Mouse (Mus musculus) heart, postnatal 4 days (tissue): ENCODE results near the gene Olfr54. TPM values are rescaled to one million over a fixed set of nuclear protein-coding genes. Genes with fewer than 3 reads are reported as not detected.

Experiments used
- total RNA-seq, 2 experiments: library from RNA; stranded (reverse); gene quantifications; 2 replicates each; pipeline ENCODE4 v1.2.3; 2021

The Olfr54 gene
- total RNA-seq, 2 experiments from 2014 or later, result not detected

Other genes with a start within 250 kb of the Olfr54 start
- 10 to 100 TPM in 1 of 2 experiments, 1 to 10 TPM in 1; 9.8 to 10.1 TPM for gene Zfp354c, start 186.5 kb upstream of the Olfr54 start, total RNA-seq
- under 1 TPM; 0.38 to 0.62 TPM for gene Zfp879, start 172.7 kb upstream of the Olfr54 start, total RNA-seq
- not detected for gene Grm6, start 163.6 kb upstream of the Olfr54 start, total RNA-seq
- 1 to 10 TPM; 1.4 to 1.5 TPM for gene Zfp454, start 126.6 kb upstream of the Olfr54 start, total RNA-seq
- gene Zfp2, start 98.1 kb upstream of the Olfr54 start, total RNA-seq, result 1 to 10 TPM; 2.8 to 3.7 TPM
- gene Zfp354b, start 82.6 kb upstream of the Olfr54 start, total RNA-seq, result under 1 TPM; 0.88 to 0.92 TPM
- gene 4933414I15Rik, start 70.5 kb upstream of the Olfr54 start, total RNA-seq, result not detected
- gene Prop1, start 60.5 kb upstream of the Olfr54 start, total RNA-seq, result not detected
- gene Olfr1378, start 47.7 kb upstream of the Olfr54 start, total RNA-seq, result not detected
- gene Olfr1377, start 32.3 kb upstream of the Olfr54 start, total RNA-seq, result not detected
- gene Olfr51, start 10.6 kb upstream of the Olfr54 start, total RNA-seq, result not detected
- gene Olfr1375, start 33.9 kb downstream of the Olfr54 start, total RNA-seq, result not detected
- gene Zfp354a, start 45.0 kb downstream of the Olfr54 start, total RNA-seq, result 1 to 10 TPM; 2.1 to 2.2 TPM
- gene Gm12569, start 206.2 kb downstream of the Olfr54 start, total RNA-seq, result not detected
- gene Clk4, start 247.5 kb downstream of the Olfr54 start, total RNA-seq, result 10 to 100 TPM; 49.5 to 55.0 TPM
- gene BC049762, start 248.8 kb downstream of the Olfr54 start, total RNA-seq, result not detected